Mouse (Mus musculus) adrenal gland, postnatal 14 days (tissue): Measurements from ENCODE around the gene Bcas1. TPM values are rescaled to one million over a fixed set of nuclear protein-coding genes. Genes with fewer than 3 reads are reported as not detected.

Experiments used
- DNase-seq: peaks from one replicate; pipeline ENCODE4 v3.0.0; 2021; ENCODE audit warnings: mixed read lengths
- total RNA-seq: library from RNA; stranded (reverse); gene quantifications from 2 replicates; pipeline ENCODE4 v1.2.3, GENCODE M21; 2021

Gene Bcas1
- total RNA-seq, 1 experiment from 2014 or later = 0.30 TPM

- peak; percentile 59 for DNase-seq
Observed at GRCm38 (mm10) chr2:170347131-170347765, 80.4 kb downstream of the Bcas1 start.

DNA sequence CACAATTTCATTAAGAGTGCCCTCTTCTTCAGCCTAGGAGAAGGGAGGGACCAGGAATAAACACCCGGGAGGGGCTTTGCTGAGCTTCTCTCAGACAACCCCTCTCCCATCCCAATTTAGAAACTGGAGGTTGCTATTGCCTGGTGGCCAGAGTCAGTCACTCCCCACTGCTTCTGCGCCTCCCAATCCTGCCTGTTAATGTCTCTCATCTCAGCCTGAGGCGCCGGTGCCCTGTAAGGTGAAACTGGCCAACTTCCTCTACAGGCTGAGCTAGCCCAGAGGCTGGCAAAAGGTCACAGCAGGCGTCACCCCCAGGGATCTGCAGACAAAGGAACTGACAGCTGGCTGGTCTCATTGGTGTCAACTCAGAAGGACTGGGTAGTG is 82.2 kb downstream of the Bcas1 start:
- DNase-seq = peak; percentile 61

DNA sequence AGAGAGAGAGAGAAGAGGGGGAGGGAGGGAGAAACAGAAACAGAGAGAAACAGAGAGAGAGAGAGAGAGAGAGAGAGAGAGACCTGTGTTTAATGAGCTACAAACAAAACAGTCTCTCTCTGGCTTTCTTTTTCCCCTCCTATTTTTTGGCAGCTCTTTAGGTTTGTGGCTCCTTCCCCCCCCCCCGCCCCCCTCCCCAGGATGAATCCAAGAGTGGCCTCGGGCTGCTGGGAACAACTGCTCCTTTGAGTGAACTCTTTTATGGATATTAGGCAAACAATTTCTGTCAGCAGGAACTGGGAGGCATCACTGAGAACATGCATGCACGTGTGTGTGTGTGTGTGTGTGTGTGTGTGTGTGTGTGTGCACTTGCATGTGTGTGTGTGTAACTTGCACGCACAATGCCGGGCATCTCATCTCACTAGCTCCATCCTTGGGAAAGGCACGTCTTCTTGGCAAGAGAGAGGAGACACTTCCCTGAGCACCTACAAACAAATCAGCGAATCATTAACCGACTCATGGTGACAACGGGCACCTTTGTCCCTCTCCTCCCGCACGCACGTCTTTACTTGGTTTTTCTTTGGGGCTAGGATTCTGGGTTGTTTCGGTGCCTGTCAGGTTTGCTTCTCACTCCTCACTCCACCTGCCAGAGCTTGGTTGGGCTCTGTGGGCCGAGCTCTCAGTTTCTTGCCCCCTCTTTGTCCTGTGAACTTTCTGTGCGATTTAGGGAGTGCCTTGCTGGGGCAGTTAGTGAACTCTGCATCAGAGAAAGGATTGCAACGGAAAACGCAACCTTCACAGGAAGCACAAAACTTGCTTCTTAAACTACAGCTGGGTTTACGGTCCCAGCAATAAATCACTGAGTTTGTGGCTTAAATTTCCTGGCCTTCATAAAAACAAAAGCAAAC is 82.9 kb downstream of the Bcas1 start:
- no peak for DNase-seq

DNA sequence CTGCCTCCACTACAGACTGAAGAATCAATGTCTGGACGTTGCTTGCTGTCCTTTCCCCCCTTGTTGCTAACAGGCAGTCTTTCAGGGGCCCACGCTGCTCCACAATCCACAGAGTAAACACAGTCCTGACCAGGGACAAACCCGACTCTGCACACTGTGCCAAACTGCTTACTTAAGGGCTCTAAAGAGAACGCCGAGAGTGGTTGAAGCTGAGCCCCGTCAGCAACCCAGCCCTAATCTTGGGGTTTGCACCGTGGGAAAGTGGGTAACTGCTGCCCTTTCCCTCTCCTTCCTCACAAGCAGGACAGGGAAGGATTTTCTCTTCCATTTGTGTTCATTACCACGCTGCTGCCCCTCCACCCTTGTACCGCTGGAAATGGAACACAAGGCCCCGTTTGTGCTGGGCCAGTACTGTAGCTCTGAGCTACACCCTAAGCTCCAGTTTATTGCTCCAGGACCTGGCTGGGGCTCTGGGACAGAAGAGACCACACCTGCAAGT is 83.8 kb downstream of the Bcas1 start:
- no peak for DNase-seq

GRCm38 (mm10) chr2:170343133-170343818 is 84.4 kb downstream of the Bcas1 start:
- DNase-seq = peak; percentile 90

- no peak for DNase-seq
Observed at GRCm38 (mm10) chr2:170342312-170342830, 85.3 kb downstream of the Bcas1 start.

DNA sequence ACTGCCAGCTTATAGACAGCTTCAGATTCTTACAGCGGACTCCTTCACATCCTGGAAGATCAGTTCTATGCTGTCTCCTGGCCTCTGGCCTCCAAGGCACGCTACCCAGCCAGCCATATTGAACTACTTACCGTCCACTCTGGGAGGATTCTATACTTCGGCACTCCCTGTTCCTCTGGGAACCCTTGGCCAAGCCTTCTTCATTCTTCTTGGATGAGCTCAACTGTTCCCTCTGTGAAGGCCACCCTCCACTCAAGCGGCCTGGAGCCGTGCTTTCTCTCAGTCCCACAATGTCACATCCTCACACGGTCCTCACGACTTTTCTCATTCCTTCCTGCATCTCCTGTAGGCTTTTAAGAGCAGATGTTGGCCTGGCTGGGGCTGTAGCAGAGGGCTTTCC is 86.5 kb downstream of the Bcas1 start:
- no peak for DNase-seq

- no peak for DNase-seq
Observed at GRCm38 (mm10) chr2:170336266-170336760, 91.3 kb downstream of the Bcas1 start.

GRCm38 (mm10) chr2:170335168-170335567 is 92.5 kb downstream of the Bcas1 start:
- no peak for DNase-seq

DNA sequence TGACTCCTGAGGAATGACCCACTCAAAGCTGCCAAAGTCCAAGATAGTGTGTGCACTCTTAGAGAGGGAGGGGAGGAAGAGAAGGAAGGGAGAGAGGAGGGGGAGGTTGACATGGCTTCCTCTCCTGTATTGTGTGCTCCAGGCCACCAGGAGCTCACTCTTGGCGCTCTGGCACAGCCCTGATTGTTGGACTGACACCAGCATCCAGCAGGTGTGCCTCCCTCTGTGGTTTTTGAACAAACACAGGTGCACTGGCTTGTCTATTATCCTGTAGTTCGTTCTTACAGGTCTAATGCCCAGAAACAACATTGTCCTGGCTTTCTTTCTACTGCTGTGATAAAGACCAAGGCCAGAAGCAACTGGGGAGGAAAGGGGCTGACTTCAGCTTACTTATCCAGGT is 95.8 kb downstream of the Bcas1 start:
- no peak for DNase-seq

DNA sequence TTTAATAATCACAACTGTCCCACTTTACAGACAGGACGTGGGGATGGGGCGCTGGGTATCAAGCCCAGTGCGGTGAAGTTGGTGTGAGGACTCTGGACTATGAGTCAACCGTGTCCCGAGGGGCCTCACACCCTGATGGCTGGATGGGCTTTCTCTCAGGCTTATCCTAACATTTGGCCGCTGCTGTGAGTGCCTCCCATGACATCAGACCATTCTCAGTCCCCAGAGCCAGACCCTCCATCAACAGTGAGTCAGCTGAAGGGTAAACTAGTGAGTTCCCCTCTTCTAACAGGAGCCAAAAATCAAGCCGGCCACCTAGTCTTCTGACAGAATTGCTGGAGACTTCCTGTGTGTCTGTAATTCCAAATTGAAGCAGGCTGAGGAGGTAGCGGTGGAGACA is 97.2 kb downstream of the Bcas1 start:
- DNase-seq = peak; percentile 41

GRCm38 (mm10) chr2:170329921-170330320 is 97.7 kb downstream of the Bcas1 start:
- DNase-seq = no peak

DNA sequence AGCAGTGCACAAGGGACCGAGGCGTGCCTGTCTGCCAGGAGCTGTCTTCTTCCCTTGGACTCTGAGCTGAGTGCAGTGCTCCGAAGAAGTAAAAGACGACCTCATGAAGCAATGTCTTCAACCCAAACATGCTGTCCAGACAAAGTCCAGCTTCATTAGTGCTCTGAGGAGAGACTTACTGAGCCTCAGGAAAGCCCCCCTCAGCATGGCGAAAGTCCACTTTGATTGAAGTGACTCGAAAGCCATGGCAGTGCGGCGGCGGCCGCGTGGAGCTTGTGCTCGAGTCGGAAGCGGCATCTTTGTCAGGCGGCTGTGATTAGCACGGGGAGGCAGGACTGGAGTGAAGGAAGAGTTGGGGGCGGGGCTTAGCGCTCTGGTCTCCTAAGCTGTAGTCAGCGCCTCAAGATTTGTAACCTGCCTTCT is 103.7 kb downstream of the Bcas1 start:
- peak; percentile 62 for DNase-seq

DNA sequence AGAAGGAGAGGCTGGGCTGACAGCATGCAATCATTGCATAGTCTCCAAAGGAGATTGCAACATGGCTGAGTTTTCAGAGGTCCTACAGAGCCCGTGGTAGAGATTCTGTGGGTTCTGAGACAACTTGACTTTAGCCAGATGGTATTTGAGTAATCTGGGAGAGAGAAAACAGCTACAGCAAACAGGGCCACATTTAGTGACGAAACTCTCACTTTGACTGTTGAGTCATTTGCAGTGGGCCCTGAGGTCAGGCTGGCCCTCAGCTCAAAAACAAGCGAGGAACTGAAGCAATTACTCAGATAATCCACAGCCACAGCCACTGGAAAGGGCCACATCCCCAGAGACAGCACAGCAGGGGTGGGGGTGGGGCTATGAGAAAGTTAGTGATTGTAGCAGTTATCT is 105.6 kb downstream of the Bcas1 start:
- peak; percentile 54 for DNase-seq

- no peak for DNase-seq
Observed at GRCm38 (mm10) chr2:170321579-170321978, 106.1 kb downstream of the Bcas1 start.

- no peak for DNase-seq
Observed at GRCm38 (mm10) chr2:170319533-170320463, 107.8 kb downstream of the Bcas1 start.

DNA sequence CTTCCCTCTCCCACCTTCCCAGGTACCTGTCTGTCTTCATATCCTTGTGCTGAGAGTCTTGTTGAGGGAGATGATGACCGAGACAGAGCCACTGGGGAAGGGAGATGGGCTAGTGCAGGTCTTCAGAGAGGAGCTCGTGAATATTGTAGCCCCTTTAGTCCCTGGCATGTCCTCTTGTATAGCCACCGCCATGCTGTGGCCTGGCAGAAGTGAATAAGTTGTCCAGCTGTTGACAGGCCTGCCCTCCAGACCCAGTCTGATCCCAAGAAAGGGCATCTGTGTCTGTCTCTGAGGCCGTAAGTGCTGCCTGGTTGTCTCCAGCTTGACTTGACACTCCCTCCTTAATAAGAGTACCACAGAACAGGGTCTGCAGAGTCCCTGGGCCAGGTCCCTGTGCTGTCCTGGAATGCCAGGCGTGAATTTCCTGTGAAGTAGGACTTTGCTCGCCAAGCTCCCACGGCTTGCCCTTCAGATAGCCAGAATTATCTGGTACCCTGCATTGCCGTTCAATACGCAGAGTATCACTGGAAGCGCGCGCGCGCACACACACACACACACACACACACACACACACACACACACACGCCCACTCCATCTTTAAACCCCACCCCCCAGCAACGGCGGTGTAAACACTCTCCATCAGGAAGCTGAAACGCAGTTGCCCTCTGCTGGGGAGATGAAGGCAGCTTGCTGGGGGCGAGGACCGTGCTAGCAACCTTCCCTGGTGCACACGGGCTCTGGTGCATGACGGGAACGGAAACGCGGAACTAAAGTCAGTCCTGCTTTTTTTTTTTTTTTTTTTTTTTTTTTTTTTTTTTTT is 108.7 kb downstream of the Bcas1 start:
- DNase-seq = peak; percentile 94

DNA sequence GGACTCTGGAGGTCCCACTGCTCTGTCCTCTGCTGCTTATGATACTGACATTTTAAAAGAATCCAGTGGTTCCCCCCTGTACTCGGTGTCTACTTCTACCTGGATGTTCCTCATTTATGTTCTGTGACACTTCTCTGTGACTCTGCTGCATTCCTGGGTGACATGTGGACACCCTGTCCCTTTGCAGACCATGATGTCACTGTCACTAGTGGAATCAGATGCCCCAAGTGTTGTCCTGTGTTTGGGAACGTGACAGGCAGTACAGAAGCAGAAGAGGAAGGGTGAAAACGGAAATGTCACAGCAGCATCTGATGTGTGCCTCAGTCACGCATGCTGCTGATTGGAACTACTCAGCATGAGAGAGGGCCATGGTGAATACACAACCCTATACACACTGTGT is 110.9 kb downstream of the Bcas1 start:
- DNase-seq = no peak

DNA sequence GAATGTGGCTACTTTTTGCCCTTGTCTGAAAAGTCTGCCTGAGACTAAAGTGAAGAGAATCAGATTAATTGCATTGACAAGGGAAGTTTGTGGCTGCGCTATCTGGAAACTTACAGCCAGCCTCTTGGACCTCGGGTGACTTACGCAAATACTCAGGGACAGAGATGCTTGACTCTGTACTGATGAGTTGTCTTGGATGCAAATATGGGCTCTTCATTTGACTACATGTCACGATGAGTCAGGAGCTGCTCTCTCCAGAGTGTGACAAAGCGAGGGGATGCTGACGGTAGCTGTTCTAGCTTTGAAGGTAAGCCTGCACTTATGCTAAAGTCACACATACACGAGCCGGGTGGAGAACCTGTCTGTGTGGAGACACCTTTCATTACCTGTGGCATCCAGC is 111.3 kb downstream of the Bcas1 start:
- DNase-seq = no peak

GRCm38 (mm10) chr2:170310988-170311359 is 116.7 kb downstream of the Bcas1 start:
- no peak for DNase-seq
